Mouse (Mus musculus): Measurements from ENCODE around the gene Rps6kc1.
A peak's percentile ranks its signal among the peaks of the same experiment; 100 is the strongest.

Gene Rps6kc1

GRCm38 (mm10) chr1:190901082-190901481 is 10.5 kb downstream of the Rps6kc1 start:
- DNase-seq (ENCODE audit: low spot score in 2 of 2) = no peak

GRCm38 (mm10) chr1:190898899-190899575 is 12.5 kb downstream of the Rps6kc1 start:
- no peak for DNase-seq (ENCODE audit: low spot score in 2 of 2)

- DNase-seq (ENCODE audit: low spot score in 2 of 2) = no peak
These were observed 13.4 kb downstream of the Rps6kc1 start for GRCm38 (mm10) chr1:190898186-190898585.

- DNase-seq (ENCODE audit: low spot score in 2 of 2) = no peak
These were observed 17.9 kb downstream of the Rps6kc1 start for GRCm38 (mm10) chr1:190893559-190894167.

GRCm38 (mm10) chr1:190888646-190889045 is 22.9 kb downstream of the Rps6kc1 start:
- DNase-seq (ENCODE audit: low spot score in 2 of 2) = no peak

- DNase-seq (ENCODE audit: low spot score in 2 of 2) = no peak
These were observed 23.5 kb downstream of the Rps6kc1 start for GRCm38 (mm10) chr1:190888031-190888430.

- no peak for DNase-seq (ENCODE audit: low spot score in 2 of 2)
These were observed 25.6 kb downstream of the Rps6kc1 start for GRCm38 (mm10) chr1:190886014-190886413.

GRCm38 (mm10) chr1:190881422-190881821 is 30.1 kb downstream of the Rps6kc1 start:
- DNase-seq (ENCODE audit: low spot score in 2 of 2) = peak in 1 of 2 experiments; percentile 72

- DNase-seq (ENCODE audit: low spot score in 2 of 2) = no peak
These were observed 30.9 kb downstream of the Rps6kc1 start for GRCm38 (mm10) chr1:190880638-190881037.

GRCm38 (mm10) chr1:190875751-190876150 is 35.8 kb downstream of the Rps6kc1 start:
- DNase-seq (ENCODE audit: low spot score in 2 of 2) = no peak

- no peak for DNase-seq (ENCODE audit: low spot score in 2 of 2)
These were observed 36.5 kb downstream of the Rps6kc1 start for GRCm38 (mm10) chr1:190875089-190875488.

GRCm38 (mm10) chr1:190871068-190871467 is 40.5 kb downstream of the Rps6kc1 start:
- DNase-seq (ENCODE audit: low spot score in 2 of 2) = no peak

- DNase-seq (ENCODE audit: low spot score in 2 of 2) = no peak
These were observed 41.6 kb downstream of the Rps6kc1 start for GRCm38 (mm10) chr1:190869996-190870395.

- no peak for DNase-seq (ENCODE audit: low spot score in 2 of 2)
These were observed 42.8 kb downstream of the Rps6kc1 start for GRCm38 (mm10) chr1:190868790-190869189.

- peak; percentile 58 to 68 for DNase-seq (ENCODE audit: low spot score in 2 of 2)
These were observed 49.9 kb downstream of the Rps6kc1 start for GRCm38 (mm10) chr1:190861626-190862025.

- DNase-seq (ENCODE audit: low spot score in 2 of 2) = no peak
These were observed 57.1 kb downstream of the Rps6kc1 start for GRCm38 (mm10) chr1:190854465-190854864.

- DNase-seq (ENCODE audit: low spot score in 2 of 2) = no peak
These were observed 62.3 kb downstream of the Rps6kc1 start for GRCm38 (mm10) chr1:190849162-190849865.

GRCm38 (mm10) chr1:190848676-190849075 is 62.9 kb downstream of the Rps6kc1 start:
- no peak for DNase-seq (ENCODE audit: low spot score in 2 of 2)

- no peak for DNase-seq (ENCODE audit: low spot score in 2 of 2)
These were observed 64.6 kb downstream of the Rps6kc1 start for GRCm38 (mm10) chr1:190846956-190847355.

GRCm38 (mm10) chr1:190846074-190846730 is 65.4 kb downstream of the Rps6kc1 start:
- DNase-seq (ENCODE audit: low spot score in 2 of 2) = peak; percentile 41 to 79

GRCm38 (mm10) chr1:190845419-190845818 is 66.2 kb downstream of the Rps6kc1 start:
- DNase-seq (ENCODE audit: low spot score in 2 of 2) = no peak

GRCm38 (mm10) chr1:190844356-190844755 is 67.2 kb downstream of the Rps6kc1 start:
- no peak for DNase-seq (ENCODE audit: low spot score in 2 of 2)
